Mouse (Mus musculus) urinary bladder, adult 2 months (tissue): Measurements from ENCODE around the gene Fam208b. TPM values are rescaled to one million over a fixed set of nuclear protein-coding genes. Genes with fewer than 3 reads are reported as not detected.

Experiments
- DNase-seq: peaks from one replicate; pipeline ENCODE4 v3.0.0; 2022; ENCODE audit warnings: low spot score
- polyA plus RNA-seq: library from polyadenylated mRNA; depleted of rRNA; stranded (reverse); fragments of >200 nt; gene quantifications from 2 replicates; pipeline ENCODE4 v1.2.3, GENCODE M21; 2012; rRNA removed

The Fam208b gene
- 14.1 and 16.1 TPM in 2 replicates for polyA plus RNA-seq

DNA sequence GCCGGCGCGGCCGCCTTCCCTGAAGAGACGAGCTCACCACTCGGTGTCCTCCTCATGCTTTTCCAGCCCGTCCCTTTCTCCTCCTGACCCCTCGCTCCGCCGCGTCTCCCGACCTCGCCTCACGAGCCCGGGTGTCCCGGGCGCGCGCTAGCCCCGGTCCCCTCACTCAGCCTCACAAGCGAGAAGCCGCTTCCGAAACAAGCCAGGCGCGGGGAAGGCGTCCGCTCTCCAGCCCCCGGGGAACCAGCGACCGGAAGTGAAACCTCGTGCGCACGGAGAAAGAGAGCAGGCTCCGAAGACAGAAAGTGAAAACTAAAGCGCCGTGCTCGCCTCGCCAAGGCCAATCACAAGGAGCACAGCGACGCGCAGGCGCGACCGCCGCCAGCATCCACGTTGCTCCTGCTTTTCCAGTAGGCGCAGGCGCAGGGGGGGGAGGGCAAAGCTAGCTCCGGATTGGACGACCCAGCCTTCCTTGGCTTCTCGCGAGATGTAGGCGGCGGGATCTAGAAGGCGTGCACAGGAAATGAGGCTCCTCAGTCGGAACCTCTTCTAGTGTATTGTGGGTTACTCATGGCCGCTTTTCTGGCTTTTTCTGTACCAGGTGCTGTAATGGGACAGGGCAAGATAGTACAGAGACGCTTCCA, at the start of gene Fam208b:
Gene Fam208b (minus strand): TSS at position 314 of the 644 bp plus-strand sequence.
- DNase-seq: peak; percentile 86

DNA sequence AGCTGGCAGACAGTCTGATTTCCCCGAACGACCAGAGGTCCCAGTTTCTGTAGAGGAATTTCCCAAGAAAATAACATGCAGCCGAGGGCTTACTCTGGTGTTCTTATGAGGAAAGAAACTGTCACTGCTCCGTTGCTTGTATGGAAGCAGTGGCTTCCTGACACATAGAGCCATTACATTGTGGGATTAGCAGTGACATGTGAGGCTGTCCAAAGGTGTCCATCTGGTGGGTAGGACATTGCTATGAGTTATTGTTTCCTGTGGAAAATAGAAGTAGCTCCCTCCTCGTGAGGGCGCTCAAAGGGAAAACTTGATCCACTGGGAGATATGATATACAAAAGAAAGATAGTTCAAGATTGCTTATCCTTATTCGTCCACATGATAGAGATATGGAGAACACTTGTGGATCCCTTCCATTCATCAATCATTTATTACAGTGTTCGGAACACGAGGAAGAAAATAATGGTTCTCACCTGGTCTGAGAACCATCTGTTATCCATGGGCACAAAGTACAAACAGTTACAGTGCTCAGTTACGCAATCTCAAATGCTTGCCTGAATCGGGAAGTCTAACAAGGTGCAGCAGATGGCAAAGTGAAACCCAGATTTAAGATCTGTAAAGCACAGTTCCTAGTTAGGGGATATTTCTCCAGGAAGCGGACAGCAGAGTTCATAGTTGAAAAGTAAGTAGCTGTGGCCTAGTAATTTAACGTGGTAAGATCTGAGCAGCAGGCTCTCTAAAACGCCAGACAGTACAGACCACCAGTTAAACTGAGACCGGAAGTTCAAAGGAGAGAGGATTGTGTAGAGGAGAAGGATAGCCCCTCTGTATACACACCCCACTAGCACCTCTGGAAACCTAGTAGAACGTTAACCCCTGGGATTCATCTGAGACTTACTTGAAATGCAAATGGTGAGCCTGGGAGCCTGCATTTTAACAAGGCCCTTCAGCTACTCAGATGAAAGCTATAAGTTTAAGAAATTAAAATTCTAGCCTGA, 48.6 kb upstream of the Fam208b start:
- DNase-seq: no peak

DNA sequence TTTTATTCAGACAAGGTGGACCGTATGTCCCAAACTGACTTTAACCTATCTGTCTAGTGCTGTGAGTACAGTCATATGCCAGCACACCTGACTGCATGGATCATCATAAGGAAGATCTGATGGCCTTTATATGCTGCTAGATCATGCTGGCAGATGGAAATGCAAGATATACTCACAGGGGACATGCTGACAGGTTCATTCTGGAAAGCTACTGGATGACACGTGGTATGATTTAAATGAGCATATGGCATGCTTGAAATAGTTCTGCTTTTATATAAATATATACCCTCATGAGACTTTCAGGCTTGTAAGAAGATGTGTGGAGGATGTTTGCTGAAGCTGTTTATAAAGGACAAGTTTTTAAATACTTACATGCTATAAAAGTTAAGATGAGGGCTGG, 43.5 kb upstream of the Fam208b start:
- DNase-seq: no peak

DNA sequence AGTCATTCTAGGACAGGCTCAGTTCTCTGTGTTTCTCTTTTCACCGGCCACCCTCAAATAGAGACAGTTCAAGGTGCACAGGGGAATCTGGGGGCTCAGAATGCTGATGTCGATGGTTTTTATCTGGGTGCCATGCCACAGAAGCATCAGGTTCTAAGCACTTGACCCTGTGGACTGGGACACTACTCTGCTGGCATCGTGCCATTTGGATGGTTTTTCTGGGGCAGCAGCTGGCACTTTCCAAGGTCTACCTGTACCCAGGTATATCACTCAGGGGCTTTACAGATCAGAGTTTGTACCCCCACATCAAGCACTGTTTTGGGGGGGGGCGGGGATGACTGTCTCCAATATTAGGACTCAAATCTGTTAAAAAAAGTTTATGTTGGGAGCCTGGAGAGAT, 39.7 kb upstream of the Fam208b start:
- DNase-seq: no peak

DNA sequence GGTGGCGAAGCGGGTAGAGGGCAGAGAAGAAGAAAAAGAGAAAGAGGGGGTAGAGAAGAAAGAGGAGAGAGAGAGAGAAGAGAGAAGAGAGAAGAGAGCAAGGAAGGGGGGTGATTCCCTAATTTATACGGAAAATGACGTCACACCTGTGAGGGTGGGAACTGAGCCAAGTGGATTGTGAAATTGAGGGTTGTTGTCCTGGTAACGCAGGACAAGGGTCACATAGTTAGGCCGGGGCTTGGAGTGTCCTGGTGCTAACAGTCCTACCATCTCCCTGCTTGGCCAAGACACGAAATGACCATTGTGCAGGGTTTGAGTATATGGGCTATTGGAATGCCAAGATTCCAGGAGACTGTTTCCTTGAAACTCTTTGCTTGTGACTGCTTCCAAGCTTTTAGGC, 35.7 kb upstream of the Fam208b start:
- no peak for DNase-seq

DNA sequence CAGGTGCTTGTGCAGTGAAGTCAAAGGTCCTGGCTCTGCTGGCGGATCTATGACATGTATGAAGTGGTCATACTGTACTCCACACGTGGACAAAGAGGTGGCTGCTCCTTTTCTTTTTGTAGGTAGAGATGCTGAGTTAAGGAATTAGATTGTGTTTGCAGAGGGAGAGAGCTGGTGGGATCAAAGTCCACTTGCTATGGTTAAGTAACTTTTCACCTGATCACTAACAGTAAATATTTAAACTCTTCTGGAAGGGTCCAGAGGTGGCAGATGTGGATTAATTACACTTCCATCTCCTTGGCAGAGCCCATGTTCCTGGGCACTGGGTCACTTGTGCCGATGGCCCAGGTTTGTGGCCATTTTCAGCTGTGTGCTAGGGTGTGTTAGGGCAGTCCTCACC, 35.0 kb upstream of the Fam208b start:
- no peak for DNase-seq

DNA sequence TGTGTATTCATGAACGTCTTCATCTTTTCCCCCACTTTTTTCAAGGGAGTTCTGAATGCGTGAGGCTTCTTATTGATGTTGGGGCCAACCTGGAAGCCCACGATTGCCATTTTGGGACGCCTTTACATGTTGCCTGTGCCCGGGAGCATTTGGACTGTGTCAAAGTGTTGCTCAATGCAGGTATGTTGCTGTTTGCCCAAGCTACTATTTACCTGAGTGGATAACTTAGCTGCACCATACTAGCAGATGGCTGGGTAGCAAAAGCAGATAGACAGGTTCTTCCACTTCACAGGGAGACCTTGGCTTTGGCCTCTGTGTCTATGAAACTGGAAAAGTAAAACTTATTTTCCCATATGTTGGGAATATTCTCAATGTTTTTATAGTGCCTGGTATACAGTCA, 34.0 kb upstream of the Fam208b start:
- no peak for DNase-seq

DNA sequence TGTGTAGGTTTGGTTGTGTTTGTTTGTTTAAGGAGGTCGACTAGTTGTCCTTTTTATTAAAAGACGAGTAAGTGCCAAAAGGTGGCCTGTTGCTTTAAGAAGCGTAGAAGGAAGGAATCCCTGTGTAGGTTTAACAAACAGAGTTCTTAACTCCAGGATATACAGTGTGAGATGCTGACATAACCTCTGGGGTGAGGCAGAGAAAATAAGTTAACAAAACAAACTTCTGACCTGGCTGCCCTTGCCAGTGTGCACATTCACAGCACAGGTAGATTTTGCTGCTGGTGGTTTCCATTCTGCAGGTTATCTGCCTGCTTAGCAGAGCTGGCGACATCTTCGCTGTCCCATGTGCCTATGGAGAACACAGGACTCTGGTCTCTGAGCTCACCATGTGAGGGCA, 31.6 kb upstream of the Fam208b start:
- no peak for DNase-seq

DNA sequence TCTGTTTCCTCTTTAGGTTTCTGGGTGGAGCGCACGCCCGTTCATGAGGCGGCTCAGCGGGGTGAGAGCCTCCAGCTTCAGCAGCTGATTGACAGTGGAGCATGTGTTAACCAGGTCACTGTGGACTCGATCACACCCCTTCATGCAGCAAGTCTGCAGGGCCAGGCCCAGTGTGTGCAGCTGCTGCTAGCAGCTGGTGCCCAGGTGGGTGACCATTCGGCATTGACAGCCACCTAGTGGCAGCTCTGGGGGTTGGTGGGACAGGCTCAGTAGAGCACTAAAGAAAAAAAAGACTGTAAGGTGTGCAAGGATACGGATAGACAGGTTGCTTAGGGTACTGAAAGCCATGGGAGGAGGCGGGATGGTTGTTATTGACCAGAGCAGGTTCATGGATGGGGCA, 31.1 kb upstream of the Fam208b start:
- DNase-seq: no peak

DNA sequence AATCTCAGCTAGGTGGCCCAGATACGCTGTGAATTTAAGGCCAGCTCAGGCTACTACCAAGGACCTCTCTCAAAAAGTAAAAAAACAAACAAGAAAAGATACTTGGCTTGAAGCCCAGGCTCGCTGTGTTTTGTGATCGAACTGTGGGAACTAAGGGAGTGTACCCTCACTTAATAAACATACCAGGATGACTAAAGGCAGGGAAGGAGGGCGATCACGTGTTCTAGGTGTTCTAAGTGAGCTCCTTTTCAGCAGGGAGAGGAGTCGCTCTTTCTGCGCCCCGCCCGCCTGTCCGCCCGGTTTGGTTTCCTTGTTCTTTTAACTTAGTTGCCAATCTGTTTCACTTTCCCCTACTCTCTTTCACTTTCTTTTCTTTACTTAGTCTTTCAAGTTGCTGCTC, 25.9 kb upstream of the Fam208b start:
- DNase-seq: no peak

DNA sequence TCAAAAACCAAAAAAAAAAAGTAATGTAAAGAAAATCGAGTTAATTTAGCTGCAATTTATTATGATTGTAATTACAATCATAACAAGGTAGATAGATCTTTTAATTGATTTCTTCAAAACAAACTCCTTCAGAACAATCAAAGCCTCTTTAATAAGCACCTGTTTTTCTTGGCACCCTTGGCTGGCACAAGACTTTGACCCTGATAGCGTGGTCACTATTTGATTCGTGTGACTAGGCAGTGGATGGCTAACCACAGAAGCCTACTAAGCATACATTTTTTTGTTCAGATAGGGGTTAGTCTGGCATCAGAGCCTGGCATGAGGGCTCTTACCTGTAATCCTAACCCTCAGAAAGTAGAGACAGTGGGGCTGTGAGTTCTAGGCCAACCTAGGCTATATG, 24.2 kb upstream of the Fam208b start:
- no peak for DNase-seq

DNA sequence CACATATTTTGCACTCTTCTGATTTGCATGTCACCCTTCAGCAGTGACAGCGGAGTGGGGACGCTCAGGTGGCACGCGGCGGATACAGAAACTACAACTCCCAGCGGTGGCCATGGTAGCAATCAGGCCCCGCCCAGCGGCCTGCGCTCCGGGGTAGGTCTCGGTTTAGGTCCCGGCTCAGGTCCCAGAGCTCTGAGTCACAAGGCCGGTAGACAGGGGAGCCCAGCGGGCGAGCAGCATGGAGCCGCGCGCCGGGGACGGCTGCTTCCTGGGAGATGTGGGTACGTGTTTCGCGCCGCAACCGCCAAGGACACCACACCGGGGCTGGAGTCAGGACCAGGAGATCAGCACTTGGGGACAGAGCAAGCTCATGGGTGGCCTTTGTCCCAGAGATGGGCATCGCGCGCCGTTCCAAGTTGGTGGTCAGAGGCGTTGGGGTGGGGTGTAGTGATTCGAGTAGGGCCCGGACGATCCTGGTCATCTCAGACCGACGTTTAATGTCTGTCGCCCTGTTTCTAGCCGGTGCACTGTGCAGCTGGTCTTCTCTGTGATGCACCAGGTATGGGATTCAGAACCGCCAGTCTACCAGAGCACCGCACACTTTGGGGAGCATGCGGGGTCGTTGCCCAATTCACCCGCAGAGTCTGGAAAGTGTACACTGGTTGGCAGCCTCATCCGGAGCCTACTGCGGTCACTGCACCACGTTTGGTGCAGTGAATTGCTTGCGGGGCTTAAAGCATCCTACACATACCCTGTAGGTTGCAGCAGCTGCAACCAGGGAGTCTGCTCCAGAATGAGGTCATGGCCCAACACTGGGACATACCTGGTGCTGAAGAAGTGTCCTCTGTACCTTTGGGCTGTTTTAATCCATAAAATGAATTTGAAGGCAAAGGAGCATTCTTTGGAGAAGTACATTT, 23.2 kb upstream of the Fam208b start, which contains the start of gene Asb13:
Gene Asb13 (plus strand): TSS at position 138 of the 917 bp plus-strand sequence.
- DNase-seq: peak; percentile 79

DNA sequence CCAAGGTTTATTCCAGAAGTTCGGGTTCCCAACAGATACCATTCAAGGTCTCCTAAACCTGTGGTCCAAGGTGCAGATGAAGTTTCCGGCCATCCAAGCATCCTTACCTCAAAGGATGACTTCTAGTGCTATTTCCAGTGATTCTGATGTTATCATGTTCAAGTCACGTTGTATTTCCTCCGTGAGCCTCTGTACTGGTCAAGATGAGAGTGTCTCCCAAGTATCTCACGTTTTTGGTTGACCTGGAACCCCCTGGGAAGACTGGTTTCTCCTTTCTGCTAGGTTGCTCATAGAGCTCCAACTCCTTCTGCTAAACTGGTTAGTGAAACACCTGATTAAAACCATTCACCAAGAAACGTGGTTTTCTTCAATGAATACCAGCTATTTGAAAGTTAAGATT, 22.2 kb upstream of the Fam208b start:
- no peak for DNase-seq

DNA sequence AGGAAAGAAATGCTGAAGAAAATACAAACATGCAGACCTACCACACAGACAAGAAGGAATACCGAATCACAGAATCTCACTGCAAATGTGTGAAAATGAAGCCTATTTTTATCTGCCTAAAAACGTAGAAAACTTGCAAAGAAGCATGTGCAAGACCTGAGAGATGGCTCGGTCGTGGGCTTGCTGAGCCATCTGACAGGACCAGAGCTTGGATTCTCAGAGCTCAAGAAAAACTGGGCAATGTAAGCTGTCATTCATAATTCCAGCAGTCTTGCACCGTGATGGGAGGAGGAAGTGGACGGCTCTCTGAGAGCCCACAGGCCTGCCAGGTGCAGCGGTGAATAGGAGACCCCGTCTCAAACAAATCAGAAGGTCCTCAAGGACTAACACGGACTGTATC, 21.6 kb upstream of the Fam208b start:
- no peak for DNase-seq

DNA sequence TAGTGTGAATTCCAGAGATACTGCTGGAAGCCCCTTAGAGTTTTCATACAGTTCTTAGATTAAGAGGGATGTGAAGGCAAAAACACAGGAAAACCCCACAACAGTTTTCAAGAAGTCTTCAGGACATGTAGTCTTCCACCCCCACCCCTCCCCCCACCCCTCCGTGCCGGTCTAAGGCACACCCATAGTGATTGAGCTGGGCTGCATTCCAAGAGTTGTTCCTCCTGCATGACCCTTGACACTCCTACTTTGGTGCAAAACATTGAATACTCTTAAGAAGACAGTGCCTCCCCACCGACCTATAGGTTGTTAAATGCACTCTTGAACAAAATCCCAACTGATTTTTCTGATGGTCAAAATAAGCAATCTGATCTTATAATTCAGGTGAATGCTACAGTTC, 17.2 kb upstream of the Fam208b start:
- no peak for DNase-seq

DNA sequence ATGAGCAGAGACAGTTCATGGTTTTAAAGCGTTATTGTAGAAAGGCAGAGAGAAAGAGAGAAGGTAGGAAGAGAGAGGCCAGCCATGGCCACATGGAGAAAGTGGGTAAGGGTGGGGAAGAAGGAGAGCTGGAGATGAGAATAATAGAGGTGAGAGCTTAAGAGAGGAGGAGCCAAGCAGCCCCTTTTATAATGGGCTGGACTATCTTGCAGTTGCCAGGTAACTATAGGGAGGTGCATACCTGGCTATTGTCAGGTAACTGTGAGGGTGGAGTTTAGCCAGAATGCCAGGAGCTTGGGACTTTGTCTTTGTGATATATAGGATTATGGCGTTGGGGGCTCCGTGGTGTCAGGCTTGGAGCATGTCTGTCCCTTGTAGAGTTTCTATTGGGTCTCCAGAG, 16.2 kb upstream of the Fam208b start:
- no peak for DNase-seq

DNA sequence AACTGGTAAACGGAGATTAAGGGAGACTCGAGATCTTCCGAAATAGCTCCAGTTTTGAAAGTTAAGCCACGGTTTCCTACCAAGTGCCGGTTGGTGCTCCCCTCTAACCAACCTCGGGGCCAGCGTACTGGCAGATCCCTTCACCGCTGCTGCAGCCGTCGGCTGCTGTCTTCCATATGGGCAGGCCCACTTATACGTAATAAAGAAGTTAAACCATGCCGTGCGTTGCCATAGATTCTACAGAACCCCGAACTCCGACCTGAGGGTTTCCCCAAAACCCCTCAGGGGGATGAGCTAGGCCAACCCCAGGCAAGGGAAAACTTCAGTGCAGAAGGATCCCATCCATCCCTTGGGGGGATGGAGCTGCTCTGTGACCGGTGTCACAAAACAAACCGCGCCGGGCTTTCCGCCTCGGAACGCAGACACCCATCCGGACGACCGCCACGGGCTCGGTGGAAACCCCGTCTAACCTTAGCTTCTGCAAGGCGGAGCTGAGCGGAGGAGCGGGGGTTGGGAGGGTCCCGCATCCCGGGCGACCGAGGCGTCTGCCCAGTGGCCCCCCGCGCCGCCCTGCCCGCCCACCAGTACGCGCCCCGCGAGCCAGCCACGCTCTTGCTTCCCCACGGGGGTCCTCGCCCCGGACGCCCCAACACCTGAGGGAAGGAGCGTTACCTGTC, 652 bp downstream of the Fam208b start:
- peak; percentile 21 for DNase-seq

DNA sequence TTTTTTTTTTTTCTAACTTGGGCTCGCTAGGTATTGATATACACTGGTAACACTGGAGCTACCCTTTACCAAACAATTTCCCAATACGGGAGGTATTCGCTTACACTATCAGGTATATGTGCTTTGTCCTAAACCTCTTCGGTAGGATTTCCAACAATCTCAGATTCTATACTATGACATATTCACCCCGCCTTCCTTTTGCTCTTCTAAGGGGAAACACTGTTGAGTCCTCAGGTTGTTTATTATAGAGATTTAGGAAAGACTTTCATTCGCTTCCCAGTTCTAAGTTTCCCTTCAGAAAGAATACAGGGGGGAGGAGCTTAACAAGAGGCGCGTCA, 1.2 kb downstream of the Fam208b start:
- DNase-seq: no peak

DNA sequence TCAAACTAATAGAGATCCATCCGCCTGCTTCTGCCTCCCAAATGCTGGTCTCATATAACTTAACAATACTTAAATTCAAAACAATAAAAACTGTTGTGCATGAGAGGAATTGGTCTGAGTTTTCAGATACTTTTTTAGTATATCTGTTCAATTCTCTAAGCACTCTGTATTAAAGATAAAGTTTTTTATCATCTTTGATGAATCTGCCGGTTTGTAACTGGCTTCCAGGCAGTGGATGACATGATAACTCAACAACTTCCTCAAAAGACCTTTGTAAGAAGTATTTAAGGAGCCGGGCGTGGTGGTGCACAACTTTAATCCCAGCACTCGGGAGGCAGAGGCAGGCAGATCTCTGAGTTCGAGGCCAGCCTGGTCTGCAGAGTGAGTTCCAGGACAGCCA, 14.7 kb downstream of the Fam208b start:
- no peak for DNase-seq

DNA sequence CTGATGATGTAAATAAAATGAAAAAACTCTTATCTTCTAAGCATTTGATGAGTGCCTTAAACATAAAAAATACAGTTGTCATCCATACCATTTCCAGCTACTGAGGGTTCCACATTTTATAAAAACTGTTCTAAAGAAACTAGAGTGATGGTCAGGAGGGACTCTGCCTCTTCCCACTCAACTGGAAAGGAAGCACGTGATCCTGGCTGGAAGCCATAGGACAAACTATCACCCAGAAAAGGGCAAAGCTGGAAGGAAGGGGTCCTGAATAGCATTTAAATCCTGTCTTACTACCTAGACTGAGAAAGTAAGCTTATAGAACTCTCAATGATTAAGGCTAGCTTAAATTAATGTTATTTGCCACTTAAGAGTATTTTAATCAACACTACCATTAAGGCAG, 16.6 kb downstream of the Fam208b start:
- no peak for DNase-seq

DNA sequence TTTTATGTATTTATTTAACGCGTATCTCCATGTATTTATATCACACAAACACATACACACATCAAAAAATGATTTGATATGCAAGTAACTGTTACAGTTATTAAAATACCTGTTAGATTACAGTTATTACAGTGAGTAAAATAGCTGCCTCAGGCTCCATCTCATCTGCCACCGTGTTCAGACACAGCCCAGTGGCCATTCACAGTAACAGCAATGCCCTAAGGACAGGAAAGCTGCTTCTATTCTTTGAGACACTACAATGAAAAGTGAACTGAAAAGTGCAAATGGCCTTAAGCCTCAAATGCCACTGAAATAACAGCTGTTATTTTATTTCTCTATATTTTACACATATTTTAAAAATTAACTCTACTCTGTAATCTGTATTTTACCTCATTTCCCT, 20.1 kb downstream of the Fam208b start:
- no peak for DNase-seq

DNA sequence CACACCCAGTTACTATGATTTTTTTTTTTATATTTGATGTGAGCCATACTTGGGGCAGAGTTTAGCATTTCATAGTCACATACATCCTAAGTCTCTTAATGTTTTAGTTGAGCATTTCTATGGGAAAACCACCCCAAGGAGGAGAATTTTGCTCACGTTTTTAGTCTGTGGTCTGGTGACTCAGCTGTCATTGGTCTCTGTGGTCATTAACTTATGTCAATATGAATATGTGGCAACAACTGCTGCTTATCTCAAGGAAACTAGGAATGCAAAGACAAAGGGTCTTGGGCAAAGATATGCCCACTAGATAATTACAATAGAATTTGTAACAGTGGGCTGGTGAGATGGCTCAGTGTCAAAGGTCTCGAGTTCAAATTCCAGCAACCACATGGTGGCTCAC, 47.0 kb downstream of the Fam208b start:
- no peak for DNase-seq
